Mouse (Mus musculus): ENCODE results near the gene Bbs10. TPM values are rescaled to one million over a fixed set of nuclear protein-coding genes. Genes with fewer than 3 reads are reported as not detected.

The Bbs10 gene
- polyA plus RNA-seq, 1 experiment from 2014 or later: 4.9 TPM

Other genes with a start within 250 kb of the Bbs10 start
- 9.4 and 9.8 TPM in 2 replicates for gene Osbpl8, start 133.9 kb upstream of the Bbs10 start, polyA plus RNA-seq (2014; fragmentation: Nextera tagmentation; extraction: Ambion mirVana)
- 272 and 277 TPM in 2 replicates for gene Nap1l1, start 174.5 kb downstream of the Bbs10 start, polyA plus RNA-seq (2014; fragmentation: Nextera tagmentation; extraction: Ambion mirVana)
- 56.3 and 60.2 TPM in 2 replicates for gene Phlda1, start 207.6 kb downstream of the Bbs10 start, polyA plus RNA-seq (2014; fragmentation: Nextera tagmentation; extraction: Ambion mirVana)

Measured in stomach, embryonic 14.5 days (tissue).